Comparison of ENCODE assay signal across 8 mouse cellular contexts in genomic region chr11:20400302-20401234, GRCm38 (mm10).
DNase-seq lines count a peak whose midpoint lies in the region; ATAC-seq and TF ChIP-seq lines count a peak whose summit lies in the region.

No protein-coding gene starts in this region.

- peak; percentile 96 for DNase-seq in ZHBTc4 (ENCODE audit: low read depth, low spot score)
- peak; percentile 81 to 86 for DNase-seq in cerebellum, postnatal 25 days
- DNase-seq in gastrocnemius, adult 2 months, result peak; percentile 87
- DNase-seq in left cerebral cortex, adult 11 months (ENCODE audit: low spot score), result peak; percentile 43
- DNase-seq in lung, postnatal 36 days, result peak; percentile 82
- peak; percentile 67 for DNase-seq in retina, postnatal 7 days (ENCODE audit: low read depth, low spot score)
- DNase-seq in urinary bladder, postnatal 14 days (ENCODE audit: low spot score), result peak; percentile 85

- no peaks in the 10 kb centered on the region for H3K27me3 ChIP-seq in hindbrain, embryonic 16.5 days (replicated peaks; ENCODE audit: control insufficient read depth, insufficient read depth, low read length)

- H3K9me3 ChIP-seq in hindbrain, embryonic 16.5 days (ENCODE audit: control insufficient read depth, low read length), result no peaks in the 10 kb centered on the region

- peaks cover 3% of the 10 kb centered on the region; the same call in 1 of the 2 replicates for H3K4me1 ChIP-seq in hindbrain, embryonic 16.5 days (ENCODE audit: control insufficient read depth, insufficient read depth, low read depth, low read length)

- H3K9ac ChIP-seq in hindbrain, embryonic 16.5 days (ENCODE audit: low read depth, low read length), result peak overlapping the region; percentile 55

- no peak overlapping the region; the same call in 1 of the 2 replicates for H3K27ac ChIP-seq in gastrocnemius, adult 2 months
- H3K27ac ChIP-seq in hindbrain, embryonic 16.5 days (ENCODE audit: low read depth, low read length), result peak overlapping the region; percentile 29; the same call in 1 of the 2 replicates

- intact Hi-C loops in gastrocnemius, adult 2 months (cut with DNase I), result loop anchor here (1.0 to 5.0 kb wide), 4 partner anchors 68 to 573 kb away; partner anchors contain the start of gene Slc1a4

- H3K4me2 ChIP-seq in hindbrain, embryonic 16.5 days (ENCODE audit: low read length), result peak overlapping the region; percentile 75

- 3% methylated on average over 32 of the region's 32 CpGs for WGBS in hindbrain, embryonic 16.5 days

- H3K4me3 ChIP-seq in gastrocnemius, adult 2 months, result peak overlapping the region; percentile 62
- H3K4me3 ChIP-seq in hindbrain, embryonic 16.5 days (ENCODE audit: low read length), result peak overlapping the region; percentile 43

- H3K36me3 ChIP-seq in hindbrain, embryonic 16.5 days (ENCODE audit: control insufficient read depth, insufficient read depth, low read length), result no peaks in the 10 kb centered on the region

- TF ChIP-seq CTCF in gastrocnemius, adult 2 months (IDR thresholded peaks at IDR 0.05), result peak; percentile 88

- ATAC-seq in hindbrain, embryonic 16.5 days, result peak; percentile 94

Comparison
In these comparisons a context has a peak if more than half of its experiments do, and no peak if none do; other contexts are left out.
1. DNase-seq: peak in every context shown above with its lines; median percentile 96 in ZHBTc4; 87 in gastrocnemius, adult 2 months; 85 in urinary bladder, postnatal 14 days; 84 in cerebellum, postnatal 25 days; 82 in lung, postnatal 36 days; 67 in retina, postnatal 7 days; 43 in left cerebral cortex, adult 11 months.